In genomic region chr11:106037418-106037751, GRCm38 (mm10) we compare ENCODE assay signal across 7 mouse cellular contexts. TPM values are rescaled to one million over a fixed set of nuclear protein-coding genes. Genes with fewer than 3 reads are reported as not detected.
DNase-seq lines count a peak whose midpoint lies in the region; ATAC-seq and TF ChIP-seq lines count a peak whose summit lies in the region.

No protein-coding gene starts in this region.

- peak overlapping the region; percentile 98 for H3K4me3 ChIP-seq in C2C12 (ENCODE audit: insufficient read depth, poor library complexity, severe bottlenecking)
- H3K4me3 ChIP-seq in midbrain, embryonic 12.5 days: peak overlapping the region; percentile 99

- no peaks in the 10 kb centered on the region for H3K9me3 ChIP-seq in midbrain, embryonic 12.5 days

- peak overlapping the region; percentile 73 for H3K4me2 ChIP-seq in midbrain, embryonic 12.5 days (replicated peaks)

- H3ac ChIP-seq in C2C12 (ENCODE audit: control insufficient read depth, insufficient read length, low read depth): peak overlapping the region; percentile 84

- no peaks in the 10 kb centered on the region for H3K27me3 ChIP-seq in C2C12 (ENCODE audit: control insufficient read depth, insufficient read depth, insufficient read length)
- no peaks in the 10 kb centered on the region for H3K27me3 ChIP-seq in midbrain, embryonic 12.5 days

- H3K9ac ChIP-seq in midbrain, embryonic 12.5 days (replicated peaks): peak overlapping the region; percentile 87

- DNase-seq in 3T3-L1 (ENCODE audit: low read depth, low spot score): peak; percentile 82
- DNase-seq in cerebellum, postnatal 14 days: peak; percentile 88 to 93
- peak; percentile 53 to 83 for DNase-seq in frontal cortex, postnatal 36 days (ENCODE audit: low spot score in 2 of 2)
- DNase-seq in left cerebral cortex, adult 9 months (ENCODE audit: low spot score in 2 of 2): peak; percentile 76 to 82
- DNase-seq in telencephalon, adult 2 months (ENCODE audit: low read depth, low spot score): peak; percentile 90

- ATAC-seq in midbrain, embryonic 12.5 days (ENCODE audit: low FRiP score, low read depth): no peak; the same call in 1 of the 2 replicates

- no peaks in the 10 kb centered on the region for H3K36me3 ChIP-seq in C2C12 (ENCODE audit: control insufficient read depth, insufficient read depth)
- H3K36me3 ChIP-seq in midbrain, embryonic 12.5 days: no peaks in the 10 kb centered on the region

- WGBS in midbrain, embryonic 12.5 days: 0% methylated on average over 13 of the region's 13 CpGs

- peaks cover 51% of the 10 kb centered on the region for H3K79me3 ChIP-seq in C2C12 (ENCODE audit: low read depth)

- H3K27ac ChIP-seq in midbrain, embryonic 12.5 days (replicated peaks): peak overlapping the region; percentile 91

- peaks cover 57% of the 10 kb centered on the region for H3K79me2 ChIP-seq in C2C12 (ENCODE audit: control insufficient read depth, insufficient read depth)

- H3K4me1 ChIP-seq in midbrain, embryonic 12.5 days: peaks cover 26% of the 10 kb centered on the region

- no peak for TF ChIP-seq CTCF in C2C12 (IDR thresholded peaks at IDR 0.05; ENCODE audit: control insufficient read depth, insufficient read depth, insufficient read length)

TF ChIP-seq in C2C12, 6 proteins besides CTCF, POLR2A, EP300 and RAD21:
- no peak for TF ChIP-seq MYOD1 (IDR thresholded peaks at IDR 0.05; ENCODE audit: control insufficient read depth, insufficient read length, low read depth)
- TF ChIP-seq FOSL1 (IDR thresholded peaks at IDR 0.05; ENCODE audit: insufficient read depth, low read length, poor library complexity, severe bottlenecking): no peak
- TF ChIP-seq CEBPB (IDR thresholded peaks at IDR 0.05; ENCODE audit: low read depth): no peak
- no peak for TF ChIP-seq MAX (IDR thresholded peaks at IDR 0.05)
- no peak for TF ChIP-seq USF1 (IDR thresholded peaks at IDR 0.05; ENCODE audit: low read depth)
- no peak for TF ChIP-seq MYOG (IDR thresholded peaks at IDR 0.05; ENCODE audit: control insufficient read depth, extremely low read depth, insufficient read length)

RNA-seq across cellular contexts. Expression of gene Dcaf7, which starts 0.7 kb away (rescaled TPM):
- 35.2 TPM for polyA plus RNA-seq in C2C12 (2012; fragmentation: generic; extraction: Trizol)
- 122 and 126 TPM in 2 replicates for polyA plus RNA-seq in midbrain, embryonic 12.5 days (2016; fragmentation: Nextera tagmentation; extraction: Ambion mirVana)

RNA-seq across cellular contexts. Expression of gene Taco1, which starts 28.5 kb away (rescaled TPM):
- 15.8 TPM for polyA plus RNA-seq in C2C12 (2012; fragmentation: generic; extraction: Trizol)
- 9.8 and 10.4 TPM in 2 replicates for polyA plus RNA-seq in midbrain, embryonic 12.5 days (2016; fragmentation: Nextera tagmentation; extraction: Ambion mirVana)

RNA-seq across cellular contexts. Expression of gene Kcnh6, which starts 29.5 kb away (rescaled TPM):
- not detected for polyA plus RNA-seq in C2C12 (2012; fragmentation: generic; extraction: Trizol)
- 0.50 and 0.56 TPM in 2 replicates for polyA plus RNA-seq in midbrain, embryonic 12.5 days (2016; fragmentation: Nextera tagmentation; extraction: Ambion mirVana)

RNA-seq across cellular contexts. Expression of gene Ace3, which starts 42.9 kb away (rescaled TPM):
- not detected for polyA plus RNA-seq in C2C12 (2012; fragmentation: generic; extraction: Trizol)
- not detected in 2 replicates for polyA plus RNA-seq in midbrain, embryonic 12.5 days (2016; fragmentation: Nextera tagmentation; extraction: Ambion mirVana)

RNA-seq across cellular contexts. Expression of gene Map3k3, which starts 47.0 kb away (rescaled TPM):
- 23.1 TPM for polyA plus RNA-seq in C2C12 (2012; fragmentation: generic; extraction: Trizol)
- polyA plus RNA-seq in midbrain, embryonic 12.5 days (2016; fragmentation: Nextera tagmentation; extraction: Ambion mirVana): 25.4 and 25.8 TPM in 2 replicates
